Mouse (Mus musculus): ENCODE measurements around the gene Macrod1.

Gene Macrod1

DNA sequence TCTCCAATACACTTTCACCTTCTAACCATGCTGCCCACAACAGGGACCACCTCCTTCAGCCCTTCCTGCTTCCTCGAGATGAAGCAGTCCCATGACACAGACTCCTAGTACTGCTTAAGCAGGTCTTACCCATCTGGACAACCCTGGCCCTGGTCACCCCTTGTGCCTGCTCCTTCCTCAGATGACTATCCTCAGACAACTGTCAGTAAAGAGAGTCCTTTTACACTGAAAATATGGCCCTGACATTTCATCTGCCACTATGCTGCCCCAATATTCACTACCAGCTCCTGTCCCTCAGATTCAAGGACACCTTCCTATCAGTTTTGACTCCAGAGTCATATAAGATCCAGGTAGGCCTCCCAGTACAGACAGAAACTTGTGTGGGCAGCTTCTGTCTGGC lies 143.8 kb downstream of the Macrod1 start:
- no peak for DNase-seq

DNA sequence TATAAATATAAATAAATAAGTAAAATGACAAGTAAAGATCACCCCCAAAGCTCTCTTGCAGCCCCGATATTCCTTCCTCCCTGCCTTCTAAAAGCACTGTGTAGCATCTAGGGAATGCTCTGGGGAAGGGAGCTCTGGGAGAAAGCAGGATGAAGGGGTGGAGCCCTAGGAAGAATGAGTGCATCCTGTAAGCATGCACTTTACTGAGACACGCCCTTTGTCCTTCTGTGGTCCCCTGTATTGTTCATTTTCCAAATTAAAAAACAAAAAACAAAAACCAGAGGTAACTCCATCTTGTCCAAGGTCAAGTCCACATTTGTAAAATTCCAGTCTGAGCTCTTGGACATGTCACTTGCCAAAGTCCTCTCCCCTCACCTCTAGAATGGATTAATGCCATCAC lies 148.3 kb downstream of the Macrod1 start:
- DNase-seq: no peak

DNA sequence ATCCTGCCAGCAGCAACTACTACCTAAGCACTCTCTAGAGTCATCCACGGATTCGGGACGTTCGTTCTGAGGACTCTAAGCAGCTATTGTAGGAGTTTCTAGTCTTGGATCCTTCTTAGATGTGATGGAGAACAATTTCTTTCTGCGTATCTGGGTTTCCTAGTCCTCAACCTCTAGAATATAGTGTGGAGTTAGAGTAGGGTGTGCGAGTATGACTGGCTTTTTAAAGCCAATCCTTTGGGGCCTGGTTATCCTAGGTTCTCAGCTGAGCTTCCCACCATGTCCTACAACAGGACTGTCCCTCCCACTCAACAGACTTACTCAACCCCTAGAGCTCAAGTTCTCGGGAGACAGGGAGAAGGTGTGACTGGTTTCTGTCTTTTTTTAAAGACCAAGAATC lies 148.7 kb downstream of the Macrod1 start:
- DNase-seq: peak; percentile 37 to 38

DNA sequence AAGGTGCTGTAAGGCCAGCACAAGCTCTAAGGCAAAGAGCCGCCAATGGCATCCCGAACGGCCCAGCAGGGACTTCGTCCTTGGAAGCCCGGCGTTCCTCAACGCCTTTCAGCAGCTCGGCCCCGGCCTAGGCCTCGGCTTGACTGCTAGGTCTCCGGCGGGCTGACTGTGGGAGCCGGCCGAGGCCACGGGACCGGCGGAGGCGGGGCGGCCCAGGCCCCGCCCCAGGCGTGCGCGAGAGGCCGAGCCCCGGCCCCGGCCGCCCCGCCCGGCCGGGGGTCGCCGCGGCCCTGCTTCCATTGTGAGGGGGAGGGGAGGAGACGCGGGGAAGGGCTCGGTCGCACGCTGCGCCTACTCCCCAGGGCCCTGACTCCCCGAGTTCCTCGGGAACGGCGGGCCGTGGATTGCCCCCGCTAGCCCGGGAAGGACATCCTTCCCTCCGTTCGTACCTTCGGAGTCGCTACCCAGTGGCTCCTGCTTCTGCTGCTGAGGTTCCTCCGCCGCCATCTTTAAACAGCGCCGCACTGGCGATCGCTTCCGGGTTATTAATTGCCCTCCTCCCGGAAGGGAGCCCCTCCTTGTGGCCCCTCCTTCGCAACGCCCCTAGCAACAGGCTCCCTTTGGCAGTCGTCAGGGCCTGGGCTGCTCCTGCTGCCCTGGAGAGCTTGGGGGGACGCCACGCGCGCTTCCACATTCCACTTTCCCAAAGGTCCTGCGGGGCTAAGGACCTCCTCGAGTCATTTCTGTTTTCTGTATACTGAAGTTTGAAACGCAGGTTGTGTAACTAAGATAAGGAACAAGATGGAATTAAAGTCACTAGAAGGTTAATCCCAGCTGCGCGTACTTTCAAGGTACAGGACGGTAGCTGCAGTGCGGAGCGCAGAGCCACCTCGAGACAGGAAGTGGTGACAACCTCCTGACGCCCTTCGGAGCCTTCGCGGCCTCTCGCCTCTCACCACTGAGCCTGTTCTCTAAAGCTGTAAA lies 149.4 kb downstream of the Macrod1 start, which contains the start of gene Otub1:
Otub1 (minus strand) TSS at position 564 of the 984 bp plus-strand sequence.
- peak; percentile 95 to 97 for DNase-seq

DNA sequence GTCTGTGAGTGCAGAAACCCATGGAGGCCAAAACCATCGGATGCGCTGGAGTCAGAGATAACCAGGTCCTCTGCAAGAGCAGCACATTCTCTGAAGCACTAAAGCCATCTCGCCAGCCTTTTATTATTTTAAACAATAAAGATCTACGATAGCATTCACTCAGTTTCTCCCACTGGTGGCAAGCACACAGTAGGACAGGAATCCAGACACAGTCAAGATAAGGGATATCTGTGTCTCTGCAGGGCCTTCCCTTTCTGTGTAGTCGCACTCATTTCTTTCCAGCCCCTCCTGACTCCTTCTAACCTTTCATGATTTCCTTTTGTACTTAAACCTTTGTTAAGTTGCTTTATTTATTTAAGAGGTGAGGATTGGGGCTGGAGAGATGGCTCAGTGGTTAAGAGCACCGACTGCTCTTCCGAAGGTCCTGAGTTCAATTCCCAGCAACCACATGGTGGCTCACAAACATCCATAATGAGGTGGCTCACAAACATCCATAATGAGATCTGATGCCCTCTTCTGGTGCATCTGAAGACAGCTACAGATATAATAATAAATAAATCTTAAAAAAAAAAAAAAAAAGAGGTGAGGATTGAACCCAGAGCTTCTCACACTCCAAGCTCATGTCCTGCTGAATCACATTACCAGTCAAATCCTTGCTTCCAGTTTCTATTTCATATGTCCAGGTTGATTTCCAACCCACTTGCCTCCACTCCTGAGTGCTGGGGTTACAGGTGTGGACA lies 153.5 kb downstream of the Macrod1 start:
- no peak for DNase-seq

DNA sequence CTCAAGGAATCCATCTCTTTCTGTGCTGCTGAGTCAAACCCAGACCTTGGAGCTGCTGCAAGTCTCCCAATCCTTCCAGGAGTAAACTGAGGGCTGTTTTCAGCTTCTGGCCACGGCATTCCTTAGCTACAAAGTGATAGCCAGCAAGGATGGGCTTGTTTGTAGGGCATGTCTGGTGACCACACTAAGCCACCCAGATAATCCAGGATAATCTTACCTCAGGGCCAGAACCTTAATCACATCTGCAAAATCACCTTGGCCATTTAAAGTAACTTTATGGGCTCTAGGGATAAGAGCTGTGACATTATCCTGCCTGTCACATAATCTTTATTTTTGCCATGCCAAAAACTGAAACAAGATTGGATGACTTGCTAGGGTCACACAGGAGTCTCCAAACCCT lies 155.6 kb downstream of the Macrod1 start:
- DNase-seq: no peak

DNA sequence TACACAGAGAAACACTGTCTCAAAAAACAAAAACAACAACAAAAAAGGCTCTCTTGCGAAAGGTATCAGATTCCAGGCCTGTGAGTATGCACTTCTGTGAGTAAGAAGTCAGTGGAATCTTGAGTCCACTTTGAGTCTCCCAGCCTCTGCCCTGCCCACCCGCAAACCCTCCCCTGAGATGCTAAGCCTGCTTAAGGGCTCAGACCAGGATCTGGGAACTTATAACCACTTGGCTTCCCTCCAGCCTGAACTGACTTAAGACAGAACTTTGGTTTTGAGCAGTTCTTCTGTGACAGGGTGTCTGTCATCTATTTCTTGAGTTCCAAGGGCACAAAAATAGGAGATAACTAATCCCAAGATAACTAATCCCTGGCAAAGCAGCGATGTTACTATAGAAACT lies 156.4 kb downstream of the Macrod1 start:
- DNase-seq: no peak

DNA sequence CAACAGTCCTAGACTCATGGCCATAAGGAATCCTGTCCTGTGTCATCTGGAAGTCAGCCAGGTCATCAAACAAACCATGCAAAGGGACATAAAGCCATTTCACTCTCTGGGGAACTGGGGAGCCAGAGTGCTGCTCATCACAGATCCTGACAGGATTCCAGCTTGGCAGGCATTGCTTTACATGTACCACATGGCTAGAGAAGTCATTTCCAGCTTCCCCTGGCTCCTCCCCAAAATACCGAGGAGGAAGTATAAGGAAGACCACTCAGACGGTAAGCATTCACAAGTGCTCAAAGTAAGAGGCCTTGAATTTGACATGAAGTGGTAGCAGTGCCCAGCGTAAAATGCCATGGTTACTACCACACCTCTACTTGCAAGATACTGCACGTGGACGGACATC lies 157.9 kb downstream of the Macrod1 start:
- no peak for DNase-seq

DNA sequence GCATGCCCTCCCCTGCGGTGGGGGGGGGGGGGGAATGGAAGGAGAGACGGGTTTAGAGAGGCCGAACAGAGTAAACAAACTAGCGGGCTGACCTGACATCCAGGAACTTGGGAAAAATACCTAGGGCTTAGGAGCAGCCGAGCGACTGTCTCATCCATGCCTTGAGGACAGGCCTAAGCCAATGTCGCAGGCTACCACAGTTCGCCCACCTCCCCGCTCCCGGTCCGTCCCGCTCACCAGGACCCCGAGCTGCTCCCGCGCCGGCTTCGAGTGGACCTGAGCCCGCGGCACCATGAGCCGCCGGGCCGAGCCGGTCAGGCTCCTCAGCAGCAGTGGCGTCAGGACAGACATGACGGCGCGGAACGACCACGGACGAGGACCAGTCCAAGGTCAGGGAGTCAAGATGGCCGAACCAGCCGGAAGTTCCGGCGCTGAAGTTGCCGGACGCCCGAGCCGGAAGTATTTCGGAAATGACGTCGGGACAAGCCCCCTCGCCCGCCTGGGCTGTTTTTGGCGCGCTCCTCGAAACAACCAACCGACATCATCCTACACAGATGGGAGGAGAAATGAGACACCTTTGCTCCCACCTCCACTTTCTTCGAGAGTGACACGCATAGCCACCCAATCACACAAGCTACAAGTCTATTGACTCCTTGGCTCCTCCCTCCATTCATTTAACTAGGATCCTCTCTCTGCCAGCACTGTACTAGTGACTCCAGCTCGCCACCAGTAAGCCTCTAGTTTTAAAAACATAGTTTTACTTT lies 160.7 kb downstream of the Macrod1 start, which contains the start of gene Cox8a:
Cox8a (minus strand) TSS at position 455 of the 764 bp plus-strand sequence.
- peak; percentile 97 to 99 for DNase-seq

DNA sequence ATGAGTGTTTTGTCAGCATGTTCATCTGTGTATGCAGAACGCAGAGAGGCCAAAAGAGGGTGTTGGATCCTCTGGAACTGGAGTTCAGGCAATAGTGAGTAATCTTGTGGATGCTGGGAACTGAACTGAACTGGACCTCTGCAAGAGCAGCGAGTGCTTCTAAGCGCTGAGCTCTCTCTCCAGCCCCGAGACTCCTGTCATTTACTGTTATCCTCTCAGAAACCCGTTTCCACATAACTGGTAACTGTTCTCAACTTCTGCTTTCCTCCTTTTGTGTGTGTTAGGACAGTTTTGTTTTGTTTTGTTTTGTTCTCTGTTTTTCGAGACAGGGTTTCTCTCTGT lies 161.3 kb downstream of the Macrod1 start:
- no peak for DNase-seq

DNA sequence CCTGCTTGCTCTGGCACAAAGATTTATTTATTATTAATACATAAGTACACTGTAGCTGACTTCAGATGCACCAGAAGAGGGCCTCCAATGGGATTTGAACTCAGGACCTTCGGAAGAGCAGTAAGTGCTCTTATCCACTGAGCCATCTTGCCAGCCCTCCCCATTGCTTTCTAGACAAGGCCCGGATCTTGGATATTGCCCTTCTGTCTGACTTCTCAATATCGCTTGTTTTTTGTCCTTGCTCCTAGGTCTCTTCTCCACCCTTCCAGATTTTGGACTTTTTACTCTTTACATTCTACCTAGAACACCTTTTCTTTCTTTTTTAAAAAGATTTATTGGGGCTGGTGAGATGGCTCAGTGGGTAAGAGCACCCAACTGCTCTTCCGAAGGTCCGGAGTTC lies 162.1 kb downstream of the Macrod1 start:
- peak in 1 of 2 experiments; percentile 13 for DNase-seq

DNA sequence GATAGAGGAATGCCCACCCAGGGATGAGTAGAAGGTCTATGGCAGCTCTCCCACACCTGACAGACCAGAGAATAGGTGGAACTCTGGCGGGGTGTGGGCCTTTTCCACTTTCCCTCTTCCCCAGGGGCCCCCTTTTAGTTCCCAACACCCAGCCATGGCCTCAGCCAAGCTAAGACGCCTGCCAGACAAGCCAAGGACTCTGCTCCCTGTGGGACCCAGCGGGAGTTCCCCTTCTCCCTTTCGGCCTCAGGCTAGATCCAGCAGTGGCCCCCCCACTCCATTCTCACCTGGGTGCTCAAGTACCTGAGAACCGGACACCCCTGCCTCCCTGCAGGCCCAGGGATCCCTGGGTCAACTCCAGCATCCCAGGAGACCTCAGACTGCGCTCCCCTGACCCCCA lies 165.6 kb downstream of the Macrod1 start:
- DNase-seq: peak in 1 of 2 experiments; percentile 39

DNA sequence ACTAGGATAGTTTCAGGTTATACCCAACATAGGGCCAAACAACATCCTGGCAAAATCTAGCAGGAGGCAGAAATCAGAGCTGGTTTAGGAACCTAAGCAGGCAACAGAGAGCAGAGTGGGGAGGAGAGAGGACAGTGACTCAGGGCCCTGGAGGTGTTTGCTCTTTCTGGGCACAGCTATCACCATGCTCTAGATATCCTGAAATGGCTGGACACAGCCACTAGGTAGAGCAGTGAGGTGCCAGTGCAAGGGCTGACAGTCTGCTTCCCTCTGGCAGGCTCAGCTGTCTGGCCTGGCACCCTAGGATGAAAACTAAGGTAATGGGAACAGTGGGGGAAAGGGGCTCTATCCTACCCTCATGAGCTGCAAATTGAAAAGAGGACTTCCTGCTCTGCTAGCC lies 166.9 kb downstream of the Macrod1 start:
- no peak for DNase-seq

DNA sequence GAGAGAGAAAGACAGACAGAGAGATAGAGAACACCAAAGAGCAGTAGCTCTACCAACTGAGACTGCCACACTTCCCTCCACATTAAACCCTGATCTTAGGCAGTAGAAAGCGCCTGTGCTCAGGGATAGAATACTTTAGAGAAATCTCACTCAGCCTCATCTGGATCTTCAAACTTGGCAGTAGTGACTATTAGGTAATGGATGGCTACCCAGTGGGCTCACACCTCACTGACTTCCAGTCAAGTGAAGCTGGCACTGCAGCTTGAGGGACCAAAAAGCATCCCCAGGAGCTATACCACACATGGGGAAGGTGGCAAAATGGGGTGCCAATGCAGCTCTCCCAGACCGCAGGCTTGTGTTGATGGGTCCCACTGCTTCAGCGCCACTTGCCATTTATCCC lies 167.6 kb downstream of the Macrod1 start:
- no peak for DNase-seq

DNA sequence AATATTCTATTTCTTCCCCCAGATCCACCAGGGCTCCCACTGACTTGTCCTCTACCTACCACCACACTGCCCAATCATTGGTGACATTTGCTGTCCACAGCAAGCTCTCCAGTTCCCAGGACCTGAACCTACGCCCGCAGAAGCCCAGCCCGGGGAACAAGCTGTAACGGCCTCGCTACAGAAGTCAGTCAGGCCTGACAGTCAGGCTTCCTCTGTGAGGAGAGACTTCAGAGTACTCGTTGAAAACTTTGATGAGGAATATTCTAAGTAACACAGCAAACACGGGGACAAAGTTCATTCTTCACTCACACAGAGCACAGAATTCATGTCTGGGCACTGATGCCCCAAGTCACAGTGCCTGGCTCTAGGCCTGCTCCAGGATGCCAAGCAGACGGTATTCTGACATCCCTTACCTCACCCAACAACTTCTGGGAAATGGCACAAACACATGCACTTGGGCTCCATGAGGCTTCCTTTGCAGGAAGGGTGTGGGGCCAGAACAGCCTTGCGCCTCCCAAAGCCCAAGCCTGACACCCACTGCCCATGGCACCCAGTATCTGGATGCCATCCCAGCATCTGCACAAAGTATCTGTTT lies 168.6 kb downstream of the Macrod1 start:
- DNase-seq: peak; percentile 49 to 81

DNA sequence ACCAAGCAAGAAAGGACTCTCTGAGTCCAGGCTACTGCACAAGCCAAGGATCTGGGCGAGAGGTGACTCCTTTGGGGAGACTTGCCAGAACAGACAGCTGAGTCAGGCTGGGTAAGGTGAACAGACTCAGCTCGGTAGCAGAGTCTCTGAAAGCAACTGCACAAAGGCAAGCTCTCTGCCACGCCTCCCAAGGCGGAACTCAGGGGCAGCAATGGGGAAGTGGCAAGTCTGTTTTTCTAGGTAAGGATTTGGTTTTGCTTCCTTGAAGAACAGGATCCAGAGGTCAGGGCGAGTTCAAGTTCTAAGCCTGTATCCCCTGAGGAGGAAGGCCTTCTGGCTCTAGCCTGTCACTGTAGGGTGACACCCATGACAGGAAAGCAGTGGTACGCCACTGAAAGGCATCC lies 169.9 kb downstream of the Macrod1 start:
- DNase-seq: peak; percentile 60 to 81

DNA sequence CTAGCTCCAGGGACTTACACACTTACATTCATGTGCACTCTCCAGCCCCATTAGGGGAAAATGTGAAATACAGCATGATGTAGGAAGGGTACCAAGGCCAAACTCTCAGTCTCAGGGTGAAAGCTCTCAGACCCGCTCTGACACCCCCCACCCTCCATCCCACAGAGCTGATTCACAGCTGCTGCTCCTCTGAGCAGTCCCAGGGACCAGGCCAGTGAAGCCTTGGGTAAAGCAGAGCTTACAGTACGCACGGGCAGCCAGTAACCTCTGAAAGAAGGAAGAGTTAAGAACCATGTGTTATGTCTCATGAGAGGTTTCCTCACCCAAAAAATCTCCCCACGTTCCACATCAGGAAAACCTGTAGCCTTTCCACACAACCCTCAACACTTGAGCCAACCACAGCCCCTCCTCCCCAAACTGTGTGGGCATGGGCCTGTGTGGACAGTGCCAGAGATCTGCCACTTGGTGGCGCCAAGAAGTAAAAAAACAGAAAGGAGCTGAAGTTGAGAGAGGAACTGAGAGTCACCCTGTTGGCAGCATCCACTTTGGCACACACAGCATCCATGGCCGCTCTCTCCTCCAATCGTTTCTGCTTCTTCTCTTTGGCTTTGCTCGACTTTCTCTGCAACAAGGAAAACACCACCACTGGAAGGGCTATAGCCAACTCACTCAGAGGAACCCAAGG lies 178.1 kb downstream of the Macrod1 start:
- peak; percentile 77 to 83 for DNase-seq

DNA sequence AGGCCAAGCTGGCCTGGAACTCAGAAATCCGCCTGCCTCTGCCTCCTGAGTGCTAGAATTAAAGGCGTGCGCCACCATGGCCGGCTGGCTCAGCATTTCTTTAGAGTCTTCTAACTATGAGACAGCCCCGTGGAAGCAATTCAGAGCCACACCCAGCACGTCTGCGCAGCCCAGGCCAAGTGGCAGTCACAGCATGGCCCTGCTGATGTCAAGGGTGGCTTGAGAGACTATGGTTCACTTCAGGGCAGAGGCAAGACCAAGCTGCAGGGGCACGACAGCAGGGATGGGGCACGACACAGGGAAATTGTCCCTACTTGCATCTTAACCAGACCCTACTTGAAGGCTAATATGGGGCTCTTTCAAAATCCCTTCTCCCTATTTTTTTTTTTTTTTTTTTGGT lies 178.9 kb downstream of the Macrod1 start:
- no peak for DNase-seq

DNA sequence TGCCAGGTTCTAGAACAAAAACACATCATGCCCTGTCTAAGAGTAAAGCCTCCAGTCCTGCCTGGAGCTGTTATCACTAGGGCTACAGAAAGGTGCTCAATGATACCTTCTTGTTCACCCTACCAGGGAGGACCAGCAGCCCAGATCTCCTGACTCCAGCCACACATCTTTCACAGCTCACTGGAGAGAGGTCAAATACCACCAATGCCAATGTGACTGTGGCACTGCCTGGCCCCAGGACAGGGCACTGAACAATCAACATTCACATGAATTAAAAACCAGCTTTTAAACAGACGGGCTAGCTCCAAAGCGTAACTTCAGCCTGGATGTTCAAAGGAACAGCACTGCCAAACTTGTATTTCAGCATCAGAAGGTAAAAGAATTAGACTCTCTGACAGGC lies 179.4 kb downstream of the Macrod1 start:
- DNase-seq: peak; percentile 30 to 62

DNA sequence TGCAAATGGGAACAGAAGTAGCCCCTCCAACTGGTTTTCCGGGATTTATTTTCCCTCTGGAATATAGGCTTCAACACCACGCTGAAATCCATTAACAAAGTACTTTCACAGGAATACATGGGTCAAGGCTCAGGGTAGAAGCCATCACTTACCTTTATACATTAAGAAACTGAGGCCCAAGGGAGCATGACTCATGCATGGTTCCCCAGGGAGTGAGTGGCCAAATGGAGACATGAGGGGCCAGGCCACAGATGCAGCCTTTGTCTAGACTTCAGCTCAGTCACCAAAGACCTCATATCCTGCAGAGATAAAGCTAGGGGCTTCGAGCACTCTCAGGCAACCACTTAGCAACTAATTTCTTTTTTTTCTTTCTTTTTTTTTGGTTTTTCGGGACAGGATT lies 180.1 kb downstream of the Macrod1 start:
- no peak for DNase-seq

DNA sequence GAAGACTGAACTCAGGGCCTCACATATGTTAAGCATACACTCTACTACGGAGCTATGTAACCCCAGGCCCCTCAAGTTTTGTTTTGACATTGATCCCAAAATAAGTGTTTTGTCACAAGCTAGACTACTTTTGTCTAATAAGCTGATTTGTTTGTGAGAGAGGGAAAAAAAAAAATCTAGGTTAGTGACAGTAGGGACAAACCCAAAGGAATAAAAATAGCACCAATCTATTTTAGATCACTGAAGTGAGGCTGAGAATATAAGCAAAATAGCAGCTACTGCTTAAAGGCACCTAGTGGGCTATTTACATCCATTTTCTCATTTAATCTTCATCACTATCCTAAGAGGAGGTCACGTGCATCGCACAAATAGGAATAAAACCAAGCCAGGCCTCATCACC lies 183.0 kb downstream of the Macrod1 start:
- no peak for DNase-seq

DNA sequence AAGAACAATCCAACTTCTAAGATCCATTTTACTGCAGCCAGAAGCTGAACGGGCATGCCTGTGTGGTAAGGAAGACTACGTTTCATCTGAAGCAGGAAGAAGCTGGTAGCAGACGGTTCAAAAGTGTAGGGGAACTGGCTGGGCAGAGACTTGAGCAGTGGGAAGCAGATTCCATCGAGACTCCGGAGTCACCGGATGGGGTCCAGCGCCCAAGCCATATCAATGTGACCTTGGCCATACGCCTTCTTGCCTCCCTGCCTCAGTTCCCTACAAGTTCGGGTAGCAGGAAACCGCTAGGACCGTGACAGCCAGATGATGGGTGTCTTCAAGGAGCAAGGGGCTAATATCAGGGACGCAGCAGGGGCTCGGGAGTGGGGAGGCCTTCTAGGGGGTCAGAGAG lies 183.7 kb downstream of the Macrod1 start:
- no peak for DNase-seq
